Mouse (Mus musculus) gastrocnemius, postnatal 14 days (tissue): ENCODE data around the gene Eif3d. TPM values are rescaled to one million over a fixed set of nuclear protein-coding genes. Genes with fewer than 3 reads are reported as not detected.

Experiments used
- DNase-seq: peaks from one replicate; pipeline ENCODE4 v3.0.0; 2021; ENCODE audit warnings: mixed read lengths
- intact Hi-C: fragments of 180-260 bp; cut with DNase I; formaldehyde crosslinking; loops from one replicate; pipeline ENCODE4 v1.15.1; 2025; ENCODE audit warnings: low total_unique reads
- total RNA-seq, 2 experiments: library from RNA; stranded (reverse); gene quantifications; 2 replicates each; pipeline ENCODE4 v1.2.3; 2021

Gene Eif3d
- total RNA-seq, 2 experiments from 2014 or later = 67.7 to 73.6 TPM

GRCm38 (mm10) chr15:77955440-77956403 is 14.9 kb downstream of the Eif3d start:
- DNase-seq = peak; percentile 17
- intact Hi-C loops = no loop called here

- no peak for DNase-seq
- intact Hi-C loops = no loop called here
These were observed 16.3 kb downstream of the Eif3d start for GRCm38 (mm10) chr15:77954362-77954761.

- intact Hi-C loops = no loop called here
- no peak for DNase-seq
These were observed 17.7 kb downstream of the Eif3d start for GRCm38 (mm10) chr15:77952921-77953320.

- intact Hi-C loops = no loop called here
- no peak for DNase-seq
These were observed 21.6 kb downstream of the Eif3d start for GRCm38 (mm10) chr15:77949061-77949460.

GRCm38 (mm10) chr15:77945711-77946110 is 24.9 kb downstream of the Eif3d start:
- peak; percentile 37 for DNase-seq
- intact Hi-C loops = no loop called here

GRCm38 (mm10) chr15:77941563-77941962 is 29.1 kb downstream of the Eif3d start:
- no peak for DNase-seq
- intact Hi-C loops = no loop called here

- DNase-seq = no peak
- intact Hi-C loops = loop anchor here (10.0 kb wide), 1 partner anchor 176 kb away; no protein-coding TSS in a partner anchor
These were observed 32.1 kb downstream of the Eif3d start for GRCm38 (mm10) chr15:77938516-77938915.

- intact Hi-C loops = loop anchor here (10.0 kb wide), 1 partner anchor 179 kb away; no protein-coding TSS in a partner anchor
- DNase-seq = no peak
These were observed 34.8 kb downstream of the Eif3d start for GRCm38 (mm10) chr15:77935673-77936375.

- DNase-seq = no peak
- intact Hi-C loops = loop anchor here (5.0 to 10.0 kb wide), 2 partner anchors 32 to 180 kb away; no protein-coding TSS in a partner anchor
These were observed 35.6 kb downstream of the Eif3d start for GRCm38 (mm10) chr15:77934968-77935367.

GRCm38 (mm10) chr15:77934326-77934725 is 36.3 kb downstream of the Eif3d start:
- peak; percentile 36 for DNase-seq
- intact Hi-C loops = loop anchor here (5.0 to 10.0 kb wide), 2 partner anchors 33 to 180 kb away; no protein-coding TSS in a partner anchor

GRCm38 (mm10) chr15:77933770-77934169 is 36.8 kb downstream of the Eif3d start:
- DNase-seq = peak; percentile 96
- intact Hi-C loops = loop anchor here (5.0 to 10.0 kb wide), 2 partner anchors 34 to 181 kb away; no protein-coding TSS in a partner anchor

- DNase-seq = no peak
- intact Hi-C loops = loop anchor here (5.0 to 10.0 kb wide), 2 partner anchors 34 to 182 kb away; no protein-coding TSS in a partner anchor
These were observed 37.4 kb downstream of the Eif3d start for GRCm38 (mm10) chr15:77933222-77933621.

- DNase-seq = peak; percentile 46
- intact Hi-C loops = loop anchor here (5.0 to 10.0 kb wide), 2 partner anchors 36 to 183 kb away; no protein-coding TSS in a partner anchor
These were observed 39.0 kb downstream of the Eif3d start for GRCm38 (mm10) chr15:77931689-77932016.

- no peak for DNase-seq
- intact Hi-C loops = loop anchor here (5.0 to 10.0 kb wide), 2 partner anchors 36 to 184 kb away; no protein-coding TSS in a partner anchor
These were observed 39.5 kb downstream of the Eif3d start for GRCm38 (mm10) chr15:77930986-77931688.

- DNase-seq = no peak
- intact Hi-C loops = loop anchor here (5.0 to 10.0 kb wide), 2 partner anchors 37 to 185 kb away; no protein-coding TSS in a partner anchor
These were observed 40.8 kb downstream of the Eif3d start for GRCm38 (mm10) chr15:77929804-77930203.

- intact Hi-C loops = no loop called here
- peak; percentile 95 for DNase-seq
These were observed 41.8 kb downstream of the Eif3d start, which contains the start of gene Txn2 for GRCm38 (mm10) chr15:77928673-77929331. Gene Txn2 (minus strand): TSS chr15:77929006.

GRCm38 (mm10) chr15:77928091-77928490 is 42.5 kb downstream of the Eif3d start:
- no peak for DNase-seq
- intact Hi-C loops = no loop called here

GRCm38 (mm10) chr15:77926921-77927320 is 43.7 kb downstream of the Eif3d start:
- intact Hi-C loops = no loop called here
- no peak for DNase-seq

GRCm38 (mm10) chr15:77925195-77925594 is 45.4 kb downstream of the Eif3d start:
- intact Hi-C loops = no loop called here
- DNase-seq = no peak
